Mouse (Mus musculus): ENCODE data around the gene Abhd15.

DNA sequence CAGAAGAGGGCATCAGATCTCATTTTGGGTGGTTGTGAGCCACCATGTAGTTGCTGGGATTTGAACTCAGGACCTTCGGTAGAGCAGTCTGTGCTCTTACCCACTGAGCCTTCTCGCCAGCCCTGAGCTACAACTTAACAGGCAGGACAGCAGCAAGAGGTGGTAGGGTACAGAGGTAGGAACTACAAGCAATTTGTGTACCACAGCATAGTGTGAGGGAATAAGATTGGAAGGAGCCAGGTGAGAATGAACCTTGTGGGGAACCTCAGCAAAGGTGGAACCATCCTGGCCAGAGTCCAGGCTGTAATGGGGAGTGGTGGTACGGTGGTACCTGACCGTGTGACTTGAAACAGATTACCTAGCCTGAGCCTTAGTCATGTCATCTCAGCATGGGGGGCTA lies 12.9 kb upstream of the Abhd15 start:
- TF ChIP-seq POLR2A (IDR thresholded peaks at IDR 0.05; ENCODE audit: insufficient read depth, low read depth, low read length) = no peak
- TF ChIP-seq CTCF (IDR thresholded peaks at IDR 0.05) = no peak

All from heart, adult 2 months (tissue).